Mouse (Mus musculus): Measurements from ENCODE around the gene Gm4767. TPM values are rescaled to one million over a fixed set of nuclear protein-coding genes. Genes with fewer than 3 reads are reported as not detected.
A peak's percentile ranks its signal among the peaks of the same experiment; 100 is the strongest.
"Not testable (repeated sequence)": the region's sequence is repeated elsewhere in the genome, so short reads cannot be mapped to it uniquely, and the experiment has no call there.

The Gm4767 gene
- total RNA-seq (2014; rRNA removed) (1.9 and 3.5 TPM in 2 replicates), polyA plus RNA-seq (2015; fragmentation: Nextera tagmentation; extraction: Ambion mirVana) (1.5 and 2.2 TPM in 2 replicates)

DNA sequence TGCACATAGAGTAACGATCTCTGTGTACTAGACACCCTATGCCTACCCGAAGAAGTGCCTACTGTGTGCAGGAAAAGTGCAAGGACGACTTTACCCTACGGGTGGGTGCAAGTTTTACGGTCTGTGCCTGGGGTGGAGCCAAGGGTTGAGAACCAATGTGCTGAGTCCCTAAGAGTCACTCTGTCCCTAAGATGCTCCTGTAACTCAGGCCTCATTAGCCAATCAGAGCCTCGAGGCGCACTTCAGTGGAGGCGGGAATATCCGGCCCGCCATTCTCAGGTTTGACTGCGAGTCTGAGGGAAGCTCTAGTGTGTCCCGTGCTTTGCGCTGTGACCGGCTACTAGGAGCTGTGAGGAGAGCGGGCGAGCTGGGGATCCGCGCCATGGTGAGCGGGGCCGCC lies at the start of gene Gm4767:
Gene Gm4767, plus strand, starts transcription at position 288 of the 400 bp plus-strand sequence.
- H3K4me3 ChIP-seq (ENCODE audit: low read depth, low read length) = not testable (repeated sequence)

DNA sequence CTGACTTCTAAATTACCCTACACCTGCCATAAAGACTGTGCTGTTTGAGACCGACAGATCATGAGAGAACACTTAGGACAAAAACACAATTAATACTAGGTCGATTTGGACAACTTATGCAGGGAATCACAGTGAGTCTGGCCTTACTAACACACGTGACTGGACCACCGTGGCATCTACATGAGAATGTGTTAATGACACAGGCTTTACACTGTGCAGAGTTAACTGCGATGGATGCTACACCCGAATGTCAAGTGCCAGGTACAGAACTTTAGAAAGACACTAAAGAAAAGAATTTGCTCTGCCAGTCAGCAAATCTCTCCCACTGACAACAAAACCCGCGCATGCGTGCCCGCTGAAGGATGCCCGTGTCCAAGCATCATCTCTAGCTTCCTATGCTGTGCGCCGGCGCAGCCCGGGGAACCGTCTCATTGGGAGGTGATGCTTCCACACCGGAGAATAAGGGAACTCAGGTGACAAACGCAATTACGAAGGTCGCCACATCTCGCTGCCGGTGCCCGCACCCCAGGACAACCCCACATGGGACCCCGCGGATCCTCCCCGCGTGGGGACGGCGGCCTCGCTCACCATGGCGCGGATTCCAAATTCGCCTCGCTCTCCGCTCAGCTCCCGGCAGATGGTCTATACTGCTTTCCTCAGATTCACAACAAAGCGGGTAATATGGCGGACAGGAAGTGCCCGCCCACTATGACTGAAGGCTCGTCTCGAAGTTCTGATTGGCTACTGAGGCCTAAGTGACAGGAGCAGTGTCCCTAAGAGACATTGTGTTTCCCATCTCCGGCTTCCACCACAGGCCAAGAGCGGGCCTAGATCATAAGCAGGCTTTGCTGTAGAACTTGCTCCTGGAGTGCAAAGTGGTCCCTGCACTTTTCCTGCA lies 41.2 kb upstream of the Gm4767 start, which contains the start of gene Gm3055:
Gene Gm3055, minus strand, starts transcription at position 656 of the 898 bp plus-strand sequence.
- peak; percentile 99 for ATAC-seq
- H3K9ac ChIP-seq; H3K4me3 ChIP-seq (ENCODE audit: low read depth, low read length); DNase-seq; H3K36me3 ChIP-seq (ENCODE audit: insufficient read depth); H3K27ac ChIP-seq (ENCODE audit: low read depth, low read length); H3K27me3 ChIP-seq (ENCODE audit: insufficient read depth, low read length); H3K4me1 ChIP-seq (ENCODE audit: insufficient read depth); H3K9me3 ChIP-seq (ENCODE audit: low read length); H3K4me2 ChIP-seq (ENCODE audit: low read depth): not testable (repeated sequence)
- no CpG with 5 or more reads among the region's 43 CpGs for WGBS

More for the DNA sequence above, at the start of gene Gm4767:
- not testable (repeated sequence) for H3K27me3 ChIP-seq (ENCODE audit: insufficient read depth, low read length); H3K9ac ChIP-seq; ATAC-seq; H3K36me3 ChIP-seq (ENCODE audit: insufficient read depth); H3K27ac ChIP-seq (ENCODE audit: low read depth, low read length); H3K9me3 ChIP-seq (ENCODE audit: low read length); H3K4me2 ChIP-seq (ENCODE audit: low read depth); H3K4me1 ChIP-seq (ENCODE audit: insufficient read depth)
- WGBS = 28% methylated on average over 10 of the region's 20 CpGs
- peak; percentile 0 for DNase-seq

DNA sequence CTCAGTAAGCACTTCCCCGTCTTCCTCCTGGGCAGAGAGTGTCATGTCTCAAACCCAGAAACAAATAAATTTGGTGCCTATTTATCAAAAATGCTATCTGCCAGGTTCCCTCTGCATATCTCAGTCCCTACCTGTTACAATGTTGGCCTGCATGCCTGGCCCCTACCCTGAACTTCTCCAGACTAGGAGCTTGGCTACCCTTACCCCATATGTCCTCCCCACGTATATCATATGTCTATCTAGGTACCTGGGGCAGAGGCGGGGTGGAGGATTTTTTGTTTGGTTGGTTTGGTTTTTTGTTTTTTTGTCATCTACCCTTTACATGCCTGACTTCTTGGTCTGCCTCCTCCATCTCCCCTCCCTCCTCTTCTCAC lies 40.6 kb upstream of the Gm4767 start:
- not testable (repeated sequence) for H3K4me1 ChIP-seq (ENCODE audit: insufficient read depth); H3K27me3 ChIP-seq (ENCODE audit: insufficient read depth, low read length); H3K9ac ChIP-seq; ATAC-seq; DNase-seq; H3K4me2 ChIP-seq (ENCODE audit: low read depth); H3K9me3 ChIP-seq (ENCODE audit: low read length); H3K27ac ChIP-seq (ENCODE audit: low read depth, low read length); H3K4me3 ChIP-seq (ENCODE audit: low read depth, low read length); H3K36me3 ChIP-seq (ENCODE audit: insufficient read depth)
- no CpG with 5 or more reads among the region's 3 CpGs for WGBS

DNA sequence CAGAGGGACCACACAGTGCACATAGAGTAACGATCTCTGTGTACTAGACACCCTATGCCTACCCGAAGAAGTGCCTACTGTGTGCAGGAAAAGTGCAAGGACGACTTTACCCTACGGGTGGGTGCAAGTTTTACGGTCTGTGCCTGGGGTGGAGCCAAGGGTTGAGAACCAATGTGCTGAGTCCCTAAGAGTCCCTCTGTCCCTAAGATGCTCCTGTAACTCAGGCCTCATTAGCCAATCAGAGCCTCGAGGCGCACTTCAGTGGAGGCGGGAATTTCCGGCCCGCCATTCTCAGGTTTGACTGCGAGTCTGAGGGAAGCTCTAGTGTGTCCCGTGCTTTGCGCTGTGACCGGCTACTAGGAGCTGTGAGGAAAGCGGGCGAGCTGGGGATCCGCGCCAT lies 34.2 kb downstream of the Gm4767 start:
- not testable (repeated sequence) for H3K36me3 ChIP-seq (ENCODE audit: insufficient read depth); DNase-seq; H3K4me3 ChIP-seq (ENCODE audit: low read depth, low read length); H3K4me2 ChIP-seq (ENCODE audit: low read depth); H3K27ac ChIP-seq (ENCODE audit: low read depth, low read length); H3K9ac ChIP-seq; H3K9me3 ChIP-seq (ENCODE audit: low read length); H3K4me1 ChIP-seq (ENCODE audit: insufficient read depth); H3K27me3 ChIP-seq (ENCODE audit: insufficient read depth, low read length)
- WGBS = no CpG with 5 or more reads among the region's 18 CpGs
- peak; percentile 53; the same call in 1 of the 2 replicates for ATAC-seq

DNA sequence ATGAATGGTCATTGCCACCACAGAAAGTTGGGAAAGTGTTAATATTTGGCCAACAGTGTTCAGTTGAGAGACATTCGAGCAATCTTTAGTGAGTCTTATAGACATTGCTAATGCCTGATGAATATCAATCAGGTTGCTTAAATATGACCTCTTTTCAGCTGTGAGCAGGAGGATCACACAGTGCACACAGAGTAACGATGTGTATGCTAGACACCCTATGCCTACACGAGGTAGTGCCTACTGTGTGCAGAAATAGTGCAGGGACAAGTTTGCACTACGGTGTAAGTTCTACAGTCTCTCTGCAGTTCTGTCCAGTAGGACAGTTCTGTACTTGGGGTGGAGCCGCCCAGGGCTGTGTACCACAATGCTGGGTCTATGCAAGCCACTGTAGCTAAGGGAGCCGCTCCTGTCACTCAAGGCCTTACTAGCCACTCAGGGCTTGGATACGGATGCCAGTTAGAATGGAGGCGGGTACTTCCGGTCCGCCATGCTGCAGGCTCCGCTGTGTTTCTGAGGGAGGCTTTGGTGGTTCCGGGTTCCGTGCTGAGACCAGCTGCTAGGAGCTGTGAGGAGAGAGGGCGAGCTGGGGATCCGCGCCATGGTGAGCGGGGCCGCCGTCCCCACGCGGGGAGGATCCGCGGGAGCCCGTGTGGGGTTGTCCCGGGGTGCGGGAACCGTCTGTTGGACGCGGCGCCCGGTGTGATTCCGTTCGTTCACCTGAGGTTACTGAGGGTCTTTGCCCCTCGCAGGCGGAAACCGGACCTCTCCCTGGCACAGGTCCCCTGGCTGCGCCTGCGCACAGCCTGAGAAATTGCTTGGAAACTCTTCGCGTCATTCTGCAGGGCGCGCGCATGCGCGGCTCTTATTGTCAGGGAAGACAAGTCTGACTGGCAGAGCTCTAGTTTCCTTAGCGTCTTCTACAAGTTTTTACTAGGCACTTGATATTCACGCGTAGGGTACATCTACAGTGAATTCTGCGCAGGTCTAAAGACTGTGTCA lies 51.7 kb downstream of the Gm4767 start, which contains the start of gene Gm32687:
Gene Gm32687, plus strand, starts transcription at position 526 of the 999 bp plus-strand sequence.
- H3K9ac ChIP-seq; H3K27ac ChIP-seq (ENCODE audit: low read depth, low read length); H3K4me1 ChIP-seq (ENCODE audit: insufficient read depth); H3K4me2 ChIP-seq (ENCODE audit: low read depth); H3K4me3 ChIP-seq (ENCODE audit: low read depth, low read length); DNase-seq; H3K9me3 ChIP-seq (ENCODE audit: low read length); H3K36me3 ChIP-seq (ENCODE audit: insufficient read depth); H3K27me3 ChIP-seq (ENCODE audit: insufficient read depth, low read length): not testable (repeated sequence)
- WGBS = 19% methylated on average over 3 of the region's 49 CpGs
- ATAC-seq = peak; percentile 100

Other genes starting within 250 kb of the Gm4767 start
- gene Tle2, start 237.6 kb upstream of the Gm4767 start, total RNA-seq (2014; rRNA removed) = 20.5 and 25.6 TPM in 2 replicates
- gene Tle2, start 237.6 kb upstream of the Gm4767 start, polyA plus RNA-seq (2015; fragmentation: Nextera tagmentation; extraction: Ambion mirVana) = 21.0 and 30.5 TPM in 2 replicates
- 8.7 and 14.1 TPM in 2 replicates for gene Tle6, start 211.1 kb upstream of the Gm4767 start, total RNA-seq (2014; rRNA removed)
- 4.2 and 5.1 TPM in 2 replicates for gene Tle6, start 211.1 kb upstream of the Gm4767 start, polyA plus RNA-seq (2015; fragmentation: Nextera tagmentation; extraction: Ambion mirVana)
- gene BC025920, start 205.9 kb upstream of the Gm4767 start, total RNA-seq (2014; rRNA removed) = 3.8 and 4.7 TPM in 2 replicates
- gene BC025920, start 205.9 kb upstream of the Gm4767 start, polyA plus RNA-seq (2015; fragmentation: Nextera tagmentation; extraction: Ambion mirVana) = 1.4 TPM in 2 replicates
- 18.0 and 25.2 TPM in 2 replicates for gene Sirt6, start 184.4 kb upstream of the Gm4767 start, total RNA-seq (2014; rRNA removed)
- 30.8 and 33.4 TPM in 2 replicates for gene Sirt6, start 184.4 kb upstream of the Gm4767 start, polyA plus RNA-seq (2015; fragmentation: Nextera tagmentation; extraction: Ambion mirVana)
- 45.9 and 63.6 TPM in 2 replicates for gene Ankrd24, start 183.6 kb upstream of the Gm4767 start, total RNA-seq (2014; rRNA removed)
- gene Ankrd24, start 183.6 kb upstream of the Gm4767 start, polyA plus RNA-seq (2015; fragmentation: Nextera tagmentation; extraction: Ambion mirVana) = 11.4 and 13.0 TPM in 2 replicates
- gene Gm10778, start 163.1 kb upstream of the Gm4767 start, total RNA-seq (2014; rRNA removed) = 5.9 and 9.5 TPM in 2 replicates
- gene Gm10778, start 163.1 kb upstream of the Gm4767 start, polyA plus RNA-seq (2015; fragmentation: Nextera tagmentation; extraction: Ambion mirVana) = 2.3 and 3.4 TPM in 2 replicates
- gene Zfp433, start 107.4 kb upstream of the Gm4767 start, total RNA-seq (2014; rRNA removed) = 11.3 and 19.1 TPM in 2 replicates
- gene Zfp433, start 107.4 kb upstream of the Gm4767 start, polyA plus RNA-seq (2015; fragmentation: Nextera tagmentation; extraction: Ambion mirVana) = 6.6 and 9.1 TPM in 2 replicates
- gene Gm3055, start 41.0 kb upstream of the Gm4767 start, total RNA-seq (2014; rRNA removed) = 27.7 and 37.7 TPM in 2 replicates
- gene Gm3055, start 41.0 kb upstream of the Gm4767 start, polyA plus RNA-seq (2015; fragmentation: Nextera tagmentation; extraction: Ambion mirVana) = 9.7 and 10.0 TPM in 2 replicates
- gene Gm32687, start 51.7 kb downstream of the Gm4767 start, total RNA-seq (2014; rRNA removed) = 8.2 and 10.0 TPM in 2 replicates
- 4.0 and 6.1 TPM in 2 replicates for gene Gm32687, start 51.7 kb downstream of the Gm4767 start, polyA plus RNA-seq (2015; fragmentation: Nextera tagmentation; extraction: Ambion mirVana)
- gene Zfp781, start 118.3 kb downstream of the Gm4767 start, total RNA-seq (2014; rRNA removed) = 10.5 and 10.9 TPM in 2 replicates
- gene Zfp781, start 118.3 kb downstream of the Gm4767 start, polyA plus RNA-seq (2015; fragmentation: Nextera tagmentation; extraction: Ambion mirVana) = 3.8 and 4.9 TPM in 2 replicates
- gene Zfp873, start 235.9 kb downstream of the Gm4767 start, total RNA-seq (2014; rRNA removed) = 17.2 TPM in 2 replicates
- 6.7 and 9.6 TPM in 2 replicates for gene Zfp873, start 235.9 kb downstream of the Gm4767 start, polyA plus RNA-seq (2015; fragmentation: Nextera tagmentation; extraction: Ambion mirVana)

Data from forebrain, postnatal 0 days (tissue).